Mouse (Mus musculus) embryonic fibroblast, embryonic 13.5 days (primary cell): ENCODE measurements at regions not wholly inside any gene's neighbourhood (a gene's known extent, or its start where the extent isn't known, plus 50 kb on each side); places are given as distances from the start of the nearest gene placed in this dataset.

ENCODE experiments used
- H3K27ac ChIP-seq: 2 replicates; pipeline ENCODE4 v1.5.1; 2012; ENCODE audit warnings: low read length, control low read depth, inconsistent platforms; ENCODE audit not compliant: insufficient read depth
- H3K4me1 ChIP-seq: 2 replicates; pipeline ENCODE4 v1.6.1; 2011; ENCODE audit warnings: low read length; ENCODE audit not compliant: control insufficient read depth, insufficient read depth
- H3K4me3 ChIP-seq: 2 replicates; pipeline ENCODE4 v1.5.1; 2011; ENCODE audit warnings: mild to moderate bottlenecking, control low read depth, low read length; ENCODE audit not compliant: insufficient read depth
- CTCF ChIP-seq: IDR thresholded peaks from 2 replicates; pipeline ENCODE4 v1.5.1; 2011; ENCODE audit warnings: mild to moderate bottlenecking, control low read depth, low read length, moderate library complexity, borderline replicate concordance; ENCODE audit not compliant: insufficient read depth
- POLR2A ChIP-seq: IDR thresholded peaks from 2 replicates; pipeline ENCODE4 v1.6.1; 2011; ENCODE audit warnings: low read depth, mild to moderate bottlenecking, control low read depth, low read length, moderate library complexity

DNA sequence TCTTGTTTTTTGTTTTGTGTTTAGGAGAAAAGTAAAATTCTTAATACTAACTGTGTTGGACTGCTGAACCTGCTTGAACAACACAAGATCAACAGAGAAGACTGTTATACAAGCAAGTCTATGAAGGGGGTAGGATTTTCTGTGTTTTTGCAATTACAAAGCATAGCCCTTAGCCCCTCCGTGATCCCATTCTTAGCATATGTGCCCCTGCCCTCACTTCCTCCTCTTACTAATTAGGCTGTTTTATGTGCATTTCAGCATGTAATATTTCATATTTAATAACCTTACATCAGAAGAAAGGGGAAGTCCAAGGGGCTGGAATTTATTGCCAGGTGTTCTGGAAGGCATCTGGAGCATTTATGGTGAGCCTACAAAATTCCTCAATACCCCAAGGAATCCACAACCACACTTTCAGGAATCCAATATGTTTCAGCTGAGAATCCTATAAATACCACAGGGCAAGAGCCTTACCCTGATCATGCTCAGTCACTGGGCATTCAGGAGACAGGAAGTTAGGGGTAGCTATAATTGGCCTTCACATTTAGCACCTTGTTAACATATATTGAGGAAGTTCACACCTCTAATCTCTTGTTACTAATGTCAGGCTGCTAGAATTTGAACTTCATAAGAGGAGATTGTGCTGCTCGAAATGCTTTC is 660.3 kb upstream of the Slit2 start:
- Histone ChIP-seq H3K4me1 (0 out of 2 replicates have a peak, but pooled peaks cover 4% of the 10 kb centered on the region), H3K4me3 (no peak overlapping the region), H3K27ac (no peak overlapping the region)
- TF ChIP-seq CTCF (no peak), POLR2A (no peak)

DNA sequence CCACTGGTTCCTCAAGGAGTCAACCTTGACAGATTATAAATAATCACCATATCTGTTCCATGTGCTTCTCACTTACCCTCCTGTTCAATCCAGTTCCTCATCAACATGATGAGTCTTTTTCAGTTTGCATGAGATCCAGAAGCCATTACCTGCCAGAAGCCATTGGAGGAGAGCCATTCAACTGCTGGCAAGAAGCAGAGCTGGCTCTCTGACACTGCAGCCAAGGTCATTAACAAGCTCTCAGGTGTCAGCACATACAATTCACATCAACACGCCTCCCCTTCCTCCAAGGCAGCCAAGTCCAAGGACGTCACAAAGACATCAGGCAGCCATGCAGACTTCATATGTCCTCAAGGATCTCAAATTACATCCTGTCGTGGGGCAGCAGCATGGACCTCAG is 648.6 kb upstream of the Slit2 start:
- H3K4me1 ChIP-seq = no peaks in the 10 kb centered on the region
- TF ChIP-seq CTCF (no peak), POLR2A (no peak)
- no peak overlapping the region for H3K4me3 ChIP-seq
- H3K27ac ChIP-seq = no peak overlapping the region

DNA sequence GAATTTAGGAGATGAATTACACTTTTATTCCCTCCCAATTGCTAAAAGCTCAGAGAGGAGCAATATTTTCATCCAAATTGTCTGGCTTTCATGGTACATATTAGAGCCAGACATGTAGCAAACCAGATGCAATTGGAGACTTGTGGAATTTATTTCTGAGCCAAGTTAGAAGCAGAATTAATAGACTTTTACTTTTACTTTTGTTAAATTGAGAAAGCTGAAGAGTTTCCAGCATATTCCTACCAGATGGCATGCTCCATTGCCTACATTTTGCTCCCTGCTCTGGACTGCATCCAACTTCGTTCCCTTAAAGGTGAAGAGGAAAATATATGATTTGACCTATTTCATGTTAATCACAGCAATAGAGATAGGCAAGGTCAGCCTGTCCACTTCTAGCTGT is 646.4 kb upstream of the Slit2 start:
- no peak overlapping the region for H3K27ac ChIP-seq
- TF ChIP-seq CTCF (no peak), POLR2A (no peak)
- no peaks in the 10 kb centered on the region for H3K4me1 ChIP-seq
- no peak overlapping the region for H3K4me3 ChIP-seq

DNA sequence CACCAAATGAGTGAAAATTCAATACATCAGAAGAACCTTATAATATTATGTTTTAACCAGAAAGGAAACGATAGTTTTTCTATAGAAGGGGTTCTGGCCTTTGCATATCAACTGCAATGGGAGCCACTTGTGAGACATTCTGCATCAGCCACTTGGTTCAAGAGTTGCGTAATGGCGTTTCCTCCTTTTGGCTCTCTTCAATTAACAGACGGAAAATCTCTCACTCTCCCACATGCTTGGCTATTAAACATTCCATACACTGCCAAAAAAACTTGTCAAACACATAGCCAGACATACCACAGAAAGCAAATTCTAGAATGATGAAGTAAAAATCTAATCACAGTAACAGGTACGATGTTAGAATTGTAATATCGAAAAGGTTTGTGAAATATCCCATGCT is 643.1 kb upstream of the Slit2 start:
- TF ChIP-seq CTCF (no peak), POLR2A (no peak)
- H3K4me3 ChIP-seq = no peak overlapping the region
- no peaks in the 10 kb centered on the region for H3K4me1 ChIP-seq
- H3K27ac ChIP-seq = peak overlapping the region; percentile 70

DNA sequence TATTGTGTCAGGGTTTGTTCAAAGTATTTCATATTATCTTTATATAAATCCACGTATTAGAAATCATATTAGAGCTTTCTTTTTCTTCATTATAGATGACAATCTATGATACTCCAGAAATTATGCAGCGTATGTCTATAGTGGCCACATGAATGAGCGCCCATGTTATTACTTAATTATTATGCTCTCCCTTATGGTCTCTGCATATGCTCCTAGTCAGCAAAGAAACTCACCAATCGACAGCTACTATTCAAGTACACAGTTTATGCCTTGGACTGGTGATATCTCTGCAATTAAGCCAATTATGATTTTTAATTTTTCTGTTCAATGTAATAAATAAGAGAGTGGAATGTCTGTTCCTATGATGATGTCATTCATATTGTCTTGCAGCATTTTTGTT is 612.8 kb upstream of the Slit2 start:
- H3K27ac ChIP-seq = no peak overlapping the region
- no peaks in the 10 kb centered on the region for H3K4me1 ChIP-seq
- no peak overlapping the region for H3K4me3 ChIP-seq
- TF ChIP-seq CTCF (no peak), POLR2A (no peak)

DNA sequence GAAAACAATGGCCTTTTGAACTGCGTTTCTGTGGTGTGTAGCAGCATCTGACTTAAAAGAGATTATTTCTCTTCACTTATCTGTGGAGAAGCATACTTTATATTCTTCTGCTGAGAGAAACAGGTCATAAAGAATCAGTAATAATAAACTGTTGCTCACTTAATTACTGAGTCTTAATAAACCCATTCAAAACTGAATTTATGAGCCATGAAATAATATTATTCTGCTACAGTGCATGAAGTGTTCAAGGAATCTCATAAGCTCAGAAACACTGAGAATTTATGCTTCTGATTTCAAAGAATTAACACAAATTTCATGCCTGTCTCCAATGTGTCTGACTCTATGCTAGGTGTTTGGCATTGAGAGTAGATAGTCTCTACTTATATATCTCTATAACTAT is 597.0 kb upstream of the Slit2 start:
- Histone ChIP-seq H3K27ac (no peak overlapping the region), H3K4me3 (no peak overlapping the region), H3K4me1 (no peaks in the 10 kb centered on the region)
- TF ChIP-seq CTCF = no peak
- TF ChIP-seq POLR2A = no peak

DNA sequence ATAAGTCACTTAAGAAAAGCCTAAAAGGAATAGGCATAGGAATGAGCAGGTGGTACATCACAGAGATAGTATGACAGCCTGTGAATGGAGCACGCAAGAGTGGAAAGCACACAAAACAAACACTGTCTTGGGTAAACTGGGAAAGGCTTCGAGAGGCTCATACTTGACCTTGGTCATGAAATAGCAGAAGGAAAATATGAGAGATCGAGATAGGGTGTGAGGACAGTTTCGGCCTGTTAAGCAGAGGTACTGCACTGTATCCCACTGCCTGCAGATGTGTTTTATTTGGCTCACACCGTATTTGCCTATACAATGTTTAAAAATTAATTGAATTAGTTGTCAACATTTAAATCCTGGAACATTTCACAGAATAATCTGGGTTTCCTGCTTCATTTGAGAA is 596.2 kb upstream of the Slit2 start:
- Histone ChIP-seq H3K4me3 (no peak overlapping the region), H3K4me1 (no peaks in the 10 kb centered on the region), H3K27ac (no peak overlapping the region)
- TF ChIP-seq POLR2A = no peak
- TF ChIP-seq CTCF = no peak

DNA sequence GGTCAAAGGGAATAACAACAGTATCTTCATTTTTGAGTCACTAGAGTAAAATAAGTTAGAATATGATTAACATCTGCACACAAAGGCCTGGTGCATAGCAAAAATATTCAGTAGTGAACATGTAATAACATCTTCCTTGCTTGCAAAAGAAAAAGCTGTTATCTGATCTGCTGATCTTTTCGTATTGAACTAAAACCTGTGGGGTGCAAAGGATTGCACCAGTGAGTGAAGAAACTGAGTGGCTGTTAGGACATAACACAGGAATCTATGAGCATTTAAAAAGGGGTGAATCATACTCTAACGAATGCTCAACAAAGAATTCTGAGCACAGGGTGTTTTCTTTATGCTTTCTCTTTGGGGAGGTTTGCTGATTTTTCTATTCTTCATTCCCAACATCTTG is 592.2 kb upstream of the Slit2 start:
- H3K4me3 ChIP-seq = no peak overlapping the region
- H3K27ac ChIP-seq = no peak overlapping the region
- no peak for TF ChIP-seq CTCF
- no peak for TF ChIP-seq POLR2A
- H3K4me1 ChIP-seq = no peaks in the 10 kb centered on the region

DNA sequence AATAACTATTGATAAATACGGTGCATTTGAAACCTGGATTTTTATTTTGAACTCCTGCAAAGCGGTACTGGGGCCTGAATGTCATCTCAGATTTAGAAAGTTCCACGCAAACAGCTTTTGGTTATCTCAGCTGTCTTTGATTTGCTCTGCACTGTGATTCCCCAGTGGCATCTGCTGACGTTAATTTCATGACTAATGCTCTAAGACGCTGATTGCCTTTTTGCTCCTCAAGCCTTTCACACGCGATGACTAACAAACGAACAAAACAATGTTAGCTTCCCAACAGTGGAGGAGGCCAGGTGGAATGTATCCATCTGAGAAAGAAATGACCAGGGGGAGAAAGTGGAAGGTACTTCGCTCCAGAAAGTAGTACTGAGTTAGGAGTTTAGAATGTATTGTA is 586.1 kb upstream of the Slit2 start:
- TF ChIP-seq CTCF (no peak), POLR2A (no peak)
- peaks cover 2% of the 10 kb centered on the region; the same call in 1 of the 2 replicates for H3K4me1 ChIP-seq
- H3K4me3 ChIP-seq = no peak overlapping the region
- H3K27ac ChIP-seq = peak overlapping the region; percentile 83; the same call in 1 of the 2 replicates

DNA sequence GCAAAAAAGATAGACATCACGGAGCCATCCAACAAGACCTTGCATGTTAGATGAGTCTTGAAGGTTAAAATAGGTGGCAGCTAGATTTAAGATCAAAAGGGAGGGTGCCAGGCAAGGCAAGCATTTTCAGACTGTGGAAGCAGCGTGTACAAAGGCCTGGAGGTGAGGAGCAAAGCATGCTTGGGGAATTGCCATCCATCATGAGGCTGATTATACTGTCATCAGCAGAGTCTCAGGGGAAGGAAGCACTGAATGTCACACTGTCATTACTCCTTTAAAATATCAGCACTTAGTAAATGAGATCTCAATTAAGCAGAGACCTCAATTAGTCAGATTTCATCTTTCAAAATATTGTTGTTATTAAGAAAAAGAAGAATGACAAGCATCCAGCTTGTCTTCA is 561.0 kb upstream of the Slit2 start:
- Histone ChIP-seq H3K27ac (no peak overlapping the region), H3K4me3 (no peak overlapping the region), H3K4me1 (no peaks in the 10 kb centered on the region)
- no peak for TF ChIP-seq POLR2A
- TF ChIP-seq CTCF = no peak

DNA sequence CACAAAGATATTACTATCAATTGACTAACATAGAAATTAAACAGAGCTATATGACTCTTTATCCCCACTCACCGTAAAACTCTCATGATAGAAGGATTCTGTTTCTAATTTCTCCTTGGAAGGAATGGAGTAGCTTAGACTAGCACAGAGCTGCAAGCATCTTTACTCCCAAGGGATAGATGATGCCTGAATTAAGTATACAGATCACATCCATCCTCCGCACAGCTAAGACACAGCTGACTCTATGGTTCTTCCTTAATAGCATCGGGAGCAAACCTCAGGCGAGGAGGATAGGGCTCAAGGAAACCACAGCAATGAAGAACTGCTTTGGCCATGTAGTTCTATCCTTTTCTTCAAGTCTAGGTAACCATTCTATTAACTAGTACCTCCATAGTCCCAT is 556.9 kb upstream of the Slit2 start:
- H3K4me3 ChIP-seq = no peak overlapping the region
- H3K27ac ChIP-seq = no peak overlapping the region
- TF ChIP-seq POLR2A = no peak
- no peak for TF ChIP-seq CTCF
- no peaks in the 10 kb centered on the region for H3K4me1 ChIP-seq
